Mouse (Mus musculus) spleen, adult 2 months (tissue): ENCODE results near the gene Med12l.

Experiments
- CTCF ChIP-seq: fragments of 200-500 bp; IDR thresholded peaks from 2 replicates; pipeline ENCODE4 v1.5.1; 2011; ENCODE audit warnings: mild to moderate bottlenecking, inconsistent platforms; ENCODE audit not compliant: insufficient read depth, insufficient read length, insufficient replicate concordance; ENCODE audit errors: extremely low read depth
- POLR2A ChIP-seq: fragments of 200-500 bp; IDR thresholded peaks from 2 replicates; pipeline ENCODE4 v1.6.1; 2011; ENCODE audit warnings: low read depth, low read length, inconsistent platforms

GRCm38 (mm10) chr3:59113973-59114517, 108.4 kb downstream of the Med12l start:
- TF ChIP-seq POLR2A, result no peak
- TF ChIP-seq CTCF, result no peak
